Mouse (Mus musculus): ENCODE measurements around the gene Hpca. TPM values are rescaled to one million over a fixed set of nuclear protein-coding genes. Genes with fewer than 3 reads are reported as not detected.

Gene Hpca
- 0.31 and 0.66 TPM in 2 replicates for polyA plus RNA-seq (2015; fragmentation: Nextera tagmentation; extraction: Ambion mirVana)

GRCm38 (mm10) chr4:129121569-129122086 lies at the start of gene Hpca:
Hpca (minus strand) TSS chr4:129122036.
- H3K9me3 ChIP-seq (replicated peaks): no peaks in the 10 kb centered on the region
- no peak within 1 kb of the TSS for H3K9ac ChIP-seq
- H3K4me1 ChIP-seq (replicated peaks): peaks cover 19% of the 10 kb centered on the region
- WGBS (ENCODE audit: insufficient replicate concordance): 8% methylated on average over 17 of the region's 17 CpGs
- no peaks in the 10 kb centered on the region for H3K36me3 ChIP-seq (replicated peaks)
- H3K27ac ChIP-seq (replicated peaks): no peak within 1 kb of the TSS
- H3K4me2 ChIP-seq: peak within 1 kb of the TSS; percentile 63
- peaks cover 92% of the 10 kb centered on the region for H3K27me3 ChIP-seq
- ATAC-seq (ENCODE audit: insufficient read depth): no peak
- peak within 1 kb of the TSS; percentile 39 for H3K4me3 ChIP-seq (replicated peaks)

- WGBS (ENCODE audit: insufficient replicate concordance): 87% methylated on average over 4 of the region's 4 CpGs
These were observed 39.9 kb upstream of the Hpca start for GRCm38 (mm10) chr4:129161581-129162255.

GRCm38 (mm10) chr4:129161076-129161475 lies 39.2 kb upstream of the Hpca start:
- no peak overlapping the region for H3K27ac ChIP-seq (replicated peaks)
- 91% methylated on average over 1 of the region's 1 CpGs for WGBS (ENCODE audit: insufficient replicate concordance)
- H3K4me3 ChIP-seq (replicated peaks): no peak overlapping the region
- ATAC-seq (ENCODE audit: insufficient read depth): no peak
- no peaks in the 10 kb centered on the region for H3K9me3 ChIP-seq (replicated peaks)
- H3K36me3 ChIP-seq (replicated peaks): peaks cover 28% of the 10 kb centered on the region
- no peak overlapping the region for H3K4me2 ChIP-seq
- peaks cover 22% of the 10 kb centered on the region for H3K4me1 ChIP-seq (replicated peaks)
- no peaks in the 10 kb centered on the region for H3K27me3 ChIP-seq
- H3K9ac ChIP-seq: no peak overlapping the region

More at GRCm38 (mm10) chr4:129161581-129162255, 39.9 kb upstream of the Hpca start:
- peaks cover 22% of the 10 kb centered on the region for H3K4me1 ChIP-seq (replicated peaks)
- H3K4me2 ChIP-seq: no peak overlapping the region
- H3K27ac ChIP-seq (replicated peaks): no peak overlapping the region
- peaks cover 26% of the 10 kb centered on the region for H3K36me3 ChIP-seq (replicated peaks)
- H3K4me3 ChIP-seq (replicated peaks): no peak overlapping the region
- H3K9ac ChIP-seq: no peak overlapping the region
- ATAC-seq (ENCODE audit: insufficient read depth): no peak
- H3K9me3 ChIP-seq (replicated peaks): no peaks in the 10 kb centered on the region
- no peaks in the 10 kb centered on the region for H3K27me3 ChIP-seq

GRCm38 (mm10) chr4:129158549-129158948 lies 36.7 kb upstream of the Hpca start:
- Histone ChIP-seq H3K27ac (replicated peaks) (0 out of 2 replicates have a peak overlapping the region, but pooled peaks have one; percentile 10), H3K9me3 (replicated peaks) (no peaks in the 10 kb centered on the region), H3K36me3 (replicated peaks) (peaks cover 35% of the 10 kb centered on the region), H3K4me1 (replicated peaks) (peaks cover 22% of the 10 kb centered on the region), H3K4me2 (peak overlapping the region; percentile 11; the same call in 1 of the 2 replicates), H3K9ac (no peak overlapping the region), H3K4me3 (replicated peaks) (no peak overlapping the region), H3K27me3 (no peaks in the 10 kb centered on the region)
- ATAC-seq (ENCODE audit: insufficient read depth): peak; percentile 93
- WGBS (ENCODE audit: insufficient replicate concordance): 23% methylated on average over 3 of the region's 3 CpGs

GRCm38 (mm10) chr4:129157541-129157940 lies 35.7 kb upstream of the Hpca start:
- Histone ChIP-seq H3K4me2 (no peak overlapping the region), H3K9me3 (replicated peaks) (no peaks in the 10 kb centered on the region), H3K4me3 (replicated peaks) (no peak overlapping the region), H3K27ac (replicated peaks) (no peak overlapping the region), H3K27me3 (no peaks in the 10 kb centered on the region), H3K4me1 (replicated peaks) (peaks cover 22% of the 10 kb centered on the region), H3K9ac (no peak overlapping the region), H3K36me3 (replicated peaks) (peaks cover 44% of the 10 kb centered on the region)
- ATAC-seq (ENCODE audit: insufficient read depth): no peak
- WGBS (ENCODE audit: insufficient replicate concordance): 71% methylated on average over 5 of the region's 5 CpGs

GRCm38 (mm10) chr4:129151276-129151811 lies 29.5 kb upstream of the Hpca start:
- no peak for ATAC-seq (ENCODE audit: insufficient read depth)
- Histone ChIP-seq H3K27ac (replicated peaks) (no peak overlapping the region), H3K9ac (no peak overlapping the region), H3K9me3 (replicated peaks) (no peaks in the 10 kb centered on the region), H3K4me3 (replicated peaks) (no peak overlapping the region), H3K4me1 (replicated peaks) (no peaks in the 10 kb centered on the region), H3K36me3 (replicated peaks) (peaks cover 60% of the 10 kb centered on the region), H3K4me2 (no peak overlapping the region), H3K27me3 (no peaks in the 10 kb centered on the region)
- 71% methylated on average over 4 of the region's 4 CpGs for WGBS (ENCODE audit: insufficient replicate concordance)

GRCm38 (mm10) chr4:129149321-129149720 lies 27.5 kb upstream of the Hpca start:
- Histone ChIP-seq H3K9ac (no peak overlapping the region), H3K4me1 (replicated peaks) (0 out of 2 replicates have a peak, but pooled peaks cover 3% of the 10 kb centered on the region), H3K27ac (replicated peaks) (no peak overlapping the region), H3K4me2 (no peak overlapping the region), H3K27me3 (no peaks in the 10 kb centered on the region), H3K36me3 (replicated peaks) (peaks cover 46% of the 10 kb centered on the region), H3K4me3 (replicated peaks) (no peak overlapping the region), H3K9me3 (replicated peaks) (no peaks in the 10 kb centered on the region)
- WGBS (ENCODE audit: insufficient replicate concordance): 83% methylated on average over 1 of the region's 1 CpGs
- ATAC-seq (ENCODE audit: insufficient read depth): no peak

- WGBS (ENCODE audit: insufficient replicate concordance): 82% methylated on average over 13 of the region's 13 CpGs
- peaks cover 33% of the 10 kb centered on the region for H3K36me3 ChIP-seq (replicated peaks)
- H3K27me3 ChIP-seq: no peaks in the 10 kb centered on the region
- no peak for ATAC-seq (ENCODE audit: insufficient read depth)
- H3K4me3 ChIP-seq (replicated peaks): no peak overlapping the region
- H3K9ac ChIP-seq: no peak overlapping the region
- H3K4me2 ChIP-seq: no peak overlapping the region
- H3K4me1 ChIP-seq (replicated peaks): peaks cover 7% of the 10 kb centered on the region
- H3K27ac ChIP-seq (replicated peaks): no peak overlapping the region
- no peaks in the 10 kb centered on the region for H3K9me3 ChIP-seq (replicated peaks)
These were observed 25.8 kb upstream of the Hpca start for GRCm38 (mm10) chr4:129147552-129148103.

GRCm38 (mm10) chr4:129146392-129146791 lies 24.6 kb upstream of the Hpca start:
- no peak overlapping the region for H3K9ac ChIP-seq
- 33% methylated on average over 2 of the region's 2 CpGs for whole genome bisulfite sequencing (ENCODE audit: insufficient replicate concordance)
- no peak overlapping the region for H3K4me2 ChIP-seq
- no peak overlapping the region for H3K4me3 ChIP-seq (replicated peaks)
- H3K9me3 ChIP-seq (replicated peaks): no peaks in the 10 kb centered on the region
- H3K4me1 ChIP-seq (replicated peaks): peaks cover 19% of the 10 kb centered on the region
- no peaks in the 10 kb centered on the region for H3K27me3 ChIP-seq
- no peak for ATAC-seq (ENCODE audit: insufficient read depth)
- no peak overlapping the region for H3K27ac ChIP-seq (replicated peaks)
- H3K36me3 ChIP-seq (replicated peaks): peaks cover 21% of the 10 kb centered on the region

GRCm38 (mm10) chr4:129145943-129146342 lies 24.1 kb upstream of the Hpca start:
- no peaks in the 10 kb centered on the region for H3K27me3 ChIP-seq
- no peak overlapping the region for H3K4me2 ChIP-seq
- H3K4me1 ChIP-seq (replicated peaks): peaks cover 24% of the 10 kb centered on the region
- 69% methylated on average over 4 of the region's 4 CpGs for WGBS (ENCODE audit: insufficient replicate concordance)
- H3K36me3 ChIP-seq (replicated peaks): peaks cover 16% of the 10 kb centered on the region
- no peak overlapping the region for H3K27ac ChIP-seq (replicated peaks)
- H3K9me3 ChIP-seq (replicated peaks): no peaks in the 10 kb centered on the region
- no peak overlapping the region for H3K4me3 ChIP-seq (replicated peaks)
- H3K9ac ChIP-seq: no peak overlapping the region
- no peak for ATAC-seq (ENCODE audit: insufficient read depth)

- WGBS (ENCODE audit: insufficient replicate concordance): 43% methylated on average over 4 of the region's 4 CpGs
- no peak overlapping the region for H3K4me3 ChIP-seq (replicated peaks)
- H3K4me1 ChIP-seq (replicated peaks): peaks cover 29% of the 10 kb centered on the region
- H3K27ac ChIP-seq (replicated peaks): no peak overlapping the region
- no peaks in the 10 kb centered on the region for H3K9me3 ChIP-seq (replicated peaks)
- H3K4me2 ChIP-seq: no peak overlapping the region
- H3K9ac ChIP-seq: no peak overlapping the region
- ATAC-seq (ENCODE audit: insufficient read depth): no peak
- H3K36me3 ChIP-seq (replicated peaks): peaks cover 11% of the 10 kb centered on the region; the same call in 1 of the 2 replicates
- H3K27me3 ChIP-seq: no peaks in the 10 kb centered on the region
These were observed 23.6 kb upstream of the Hpca start for GRCm38 (mm10) chr4:129145411-129145810.

Data from liver, embryonic 15.5 days (tissue).